Mouse (Mus musculus) hindbrain, embryonic 10.5 days (tissue): ENCODE measurements around the gene Mt2. TPM values are rescaled to one million over a fixed set of nuclear protein-coding genes. Genes with fewer than 3 reads are reported as not detected.

ENCODE experiments used
- DNase-seq: peaks from one replicate; pipeline ENCODE4 v3.0.0-alpha.2; 2017; ENCODE audit warnings: low spot score
- H3K27ac ChIP-seq: fragments of 300-500 bp; sonication (generic); 2 replicates; pipeline ENCODE4 v1.5.1; 2016; ENCODE audit warnings: mild to moderate bottlenecking, moderate library complexity
- H3K27me3 ChIP-seq: fragments of 300-500 bp; sonication (generic); 2 replicates; pipeline ENCODE4 v1.6.1; 2016; ENCODE audit warnings: mild to moderate bottlenecking; ENCODE audit not compliant: poor library complexity, insufficient read depth, severe bottlenecking
- H3K36me3 ChIP-seq: fragments of 300-500 bp; sonication (generic); 2 replicates; pipeline ENCODE4 v1.6.1; 2016; ENCODE audit warnings: mild to moderate bottlenecking, moderate library complexity
- H3K4me1 ChIP-seq: fragments of 300-500 bp; sonication (generic); replicated peaks from 2 replicates; pipeline ENCODE4 v1.6.1; 2016; ENCODE audit warnings: mild to moderate bottlenecking
- H3K4me3 ChIP-seq: fragments of 300-500 bp; sonication (generic); 2 replicates; pipeline ENCODE4 v1.5.1; 2016; ENCODE audit warnings: mild to moderate bottlenecking, moderate library complexity
- H3K9me3 ChIP-seq: fragments of 300-500 bp; sonication (generic); 2 replicates; pipeline ENCODE4 v1.6.1; 2016; ENCODE audit warnings: mild to moderate bottlenecking, moderate library complexity
- WGBS: fragments of 180-500 bp; shearing (Covaris S2); methylation state at CpG from one replicate; pipeline ENCODE4 v1.1.7; 2016; 5-methylcytosine and 5-hydroxymethylcytosine counted together
- polyA plus RNA-seq: library from polyadenylated mRNA; unstranded; fragments of >200 nt; fragmentation: Nextera tagmentation; extraction: Ambion mirVana; gene quantifications from 2 replicates; pipeline ENCODE4 v1.2.1, GENCODE M21; 2016

Mt2 gene
- polyA plus RNA-seq, 1 experiment from 2014 or later, result 48.0 TPM

DNA sequence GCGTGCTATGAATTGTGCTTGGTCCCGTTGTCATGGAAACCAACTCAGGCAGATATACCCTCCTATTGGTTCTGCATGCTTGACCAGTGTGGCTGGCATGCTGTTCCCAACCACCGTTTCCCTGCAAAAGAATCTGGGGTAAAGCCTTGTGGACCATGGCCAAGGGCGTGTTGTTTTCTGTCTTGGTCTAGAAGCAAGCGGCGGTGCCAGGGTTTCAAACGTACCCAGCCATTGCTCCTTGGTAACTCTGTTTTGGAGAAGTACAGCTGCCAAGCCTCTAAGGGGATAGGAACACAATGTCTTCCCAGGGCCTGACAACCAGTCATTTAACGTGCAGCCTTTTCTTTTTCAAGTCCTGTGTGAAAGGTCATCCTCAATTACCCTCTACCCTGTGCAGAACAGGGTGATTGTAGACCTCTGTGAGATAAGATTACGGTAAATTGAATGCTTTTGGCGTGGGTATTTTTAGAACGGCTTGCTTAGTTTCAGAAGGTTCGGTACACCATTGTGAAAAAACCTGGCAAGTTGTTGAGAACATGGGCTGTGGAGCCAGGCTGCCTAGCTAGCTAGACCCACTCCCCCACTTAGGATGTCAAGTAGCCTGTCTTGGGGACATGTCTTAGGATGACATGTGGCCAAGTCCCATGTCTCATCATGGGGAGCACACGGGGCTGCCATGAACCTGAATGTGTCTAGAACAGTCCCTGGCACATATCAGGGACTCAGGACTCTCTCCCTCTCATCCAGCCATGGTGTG, 17.0 kb downstream of the Mt2 start:
- Histone ChIP-seq H3K4me1 (peaks cover 37% of the 10 kb centered on the region), H3K9me3 (no peaks in the 10 kb centered on the region), H3K4me3 (no peak overlapping the region), H3K36me3 (no peaks in the 10 kb centered on the region), H3K27me3 (peaks cover 49% of the 10 kb centered on the region), H3K27ac (no peak overlapping the region)
- DNase-seq, result no peak
- WGBS, result 63% methylated on average over 13 of the region's 13 CpGs

DNA sequence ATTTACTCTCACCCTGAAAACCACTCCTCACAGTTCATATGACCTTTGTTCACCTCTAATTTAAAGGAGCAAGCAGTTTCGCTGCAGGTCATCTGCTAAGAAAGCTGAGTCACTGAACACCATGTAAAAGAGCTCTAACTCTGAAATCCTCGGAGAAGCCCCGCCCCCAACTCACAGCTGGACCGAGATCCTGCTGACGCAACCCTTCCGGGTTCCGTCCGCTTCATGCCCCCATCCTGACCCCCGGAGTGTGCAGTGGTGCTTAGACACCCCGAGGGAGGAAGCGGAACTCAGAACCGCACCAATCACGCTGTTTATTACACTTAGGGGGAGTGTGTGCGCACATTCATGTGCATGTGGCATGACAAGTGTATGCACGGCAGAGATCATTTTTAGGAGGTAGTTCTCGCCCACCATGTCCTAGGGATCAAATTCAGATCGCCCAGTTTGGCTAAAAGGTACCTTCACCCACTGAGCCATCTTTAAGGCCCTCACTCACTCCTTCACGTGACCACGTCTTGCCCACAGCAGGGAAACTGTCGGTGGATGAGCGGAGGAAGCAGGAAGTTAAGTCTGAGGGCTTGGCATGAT, 18.7 kb downstream of the Mt2 start:
- 21% methylated on average over 21 of the region's 21 CpGs for WGBS
- Histone ChIP-seq H3K27ac (peak overlapping the region; percentile 45; the same call in 1 of the 2 replicates), H3K36me3 (no peaks in the 10 kb centered on the region), H3K9me3 (no peaks in the 10 kb centered on the region), H3K4me1 (peaks cover 34% of the 10 kb centered on the region), H3K27me3 (peaks cover 31% of the 10 kb centered on the region), H3K4me3 (peak overlapping the region; percentile 45)
- peak; percentile 53 for DNase-seq

DNA sequence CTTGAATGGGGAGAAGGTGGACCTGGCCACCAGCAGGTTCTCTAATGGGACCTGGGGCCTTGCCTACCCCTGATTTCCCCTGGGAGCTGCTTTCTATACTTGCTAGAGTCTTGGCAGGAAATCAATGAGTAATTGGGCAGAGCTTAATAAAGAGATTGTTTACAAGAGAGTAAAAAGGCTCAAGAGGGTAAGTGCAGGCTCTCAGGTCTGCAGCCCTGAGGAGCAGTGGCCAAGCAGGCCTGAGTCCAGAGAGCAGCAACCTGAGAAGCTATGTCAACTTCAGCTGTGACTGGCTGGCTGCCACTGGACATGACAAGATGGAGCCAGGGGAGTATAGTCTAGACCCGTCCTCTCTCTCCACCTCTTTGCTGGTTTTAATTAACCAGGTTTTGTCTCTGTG, 20.5 kb downstream of the Mt2 start:
- H3K4me1 ChIP-seq, result peaks cover 17% of the 10 kb centered on the region
- no peak overlapping the region for H3K4me3 ChIP-seq
- WGBS, result 75% methylated on average over 1 of the region's 1 CpGs
- no peaks in the 10 kb centered on the region for H3K9me3 ChIP-seq
- H3K27me3 ChIP-seq, result peaks cover 14% of the 10 kb centered on the region
- H3K27ac ChIP-seq, result no peak overlapping the region
- no peak for DNase-seq
- H3K36me3 ChIP-seq, result no peaks in the 10 kb centered on the region

DNA sequence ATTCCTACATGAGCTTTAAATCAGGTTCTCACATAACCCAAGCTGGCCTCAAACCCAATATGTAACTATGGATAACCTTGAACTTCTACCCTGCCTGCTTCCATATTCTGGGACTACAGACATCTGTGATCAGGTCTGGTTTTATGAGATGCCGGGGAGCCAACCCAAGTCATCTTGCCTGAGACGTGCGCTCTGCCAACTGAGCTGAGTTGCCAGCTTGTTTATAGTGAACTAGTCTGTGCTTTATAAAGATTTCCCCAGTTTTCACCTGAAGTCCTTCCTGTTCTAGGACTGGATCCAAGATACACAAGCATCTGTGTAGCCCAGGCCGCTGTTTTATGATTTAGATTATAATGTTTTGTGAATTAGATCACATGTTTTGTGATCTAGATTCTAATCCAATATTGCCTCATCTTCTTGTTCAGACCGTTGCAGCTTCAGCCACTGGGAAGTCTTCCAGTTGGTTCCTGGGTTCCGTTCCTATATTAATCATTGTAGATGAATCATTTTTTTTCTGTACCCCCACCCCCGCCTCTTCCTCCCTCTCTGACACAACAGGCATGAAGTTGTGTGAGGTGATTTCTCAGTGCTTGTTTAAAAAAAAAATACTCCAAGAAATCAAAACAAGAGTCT, 22.2 kb downstream of the Mt2 start:
- no peak overlapping the region for H3K4me3 ChIP-seq
- no peaks in the 10 kb centered on the region for H3K36me3 ChIP-seq
- 0 out of 2 replicates have a peak, but pooled peaks cover 8% of the 10 kb centered on the region for H3K27me3 ChIP-seq
- WGBS, result 92% methylated on average over 7 of the region's 7 CpGs
- H3K9me3 ChIP-seq, result no peaks in the 10 kb centered on the region
- H3K27ac ChIP-seq, result no peak overlapping the region
- no peak for DNase-seq
- H3K4me1 ChIP-seq, result peaks cover 11% of the 10 kb centered on the region

DNA sequence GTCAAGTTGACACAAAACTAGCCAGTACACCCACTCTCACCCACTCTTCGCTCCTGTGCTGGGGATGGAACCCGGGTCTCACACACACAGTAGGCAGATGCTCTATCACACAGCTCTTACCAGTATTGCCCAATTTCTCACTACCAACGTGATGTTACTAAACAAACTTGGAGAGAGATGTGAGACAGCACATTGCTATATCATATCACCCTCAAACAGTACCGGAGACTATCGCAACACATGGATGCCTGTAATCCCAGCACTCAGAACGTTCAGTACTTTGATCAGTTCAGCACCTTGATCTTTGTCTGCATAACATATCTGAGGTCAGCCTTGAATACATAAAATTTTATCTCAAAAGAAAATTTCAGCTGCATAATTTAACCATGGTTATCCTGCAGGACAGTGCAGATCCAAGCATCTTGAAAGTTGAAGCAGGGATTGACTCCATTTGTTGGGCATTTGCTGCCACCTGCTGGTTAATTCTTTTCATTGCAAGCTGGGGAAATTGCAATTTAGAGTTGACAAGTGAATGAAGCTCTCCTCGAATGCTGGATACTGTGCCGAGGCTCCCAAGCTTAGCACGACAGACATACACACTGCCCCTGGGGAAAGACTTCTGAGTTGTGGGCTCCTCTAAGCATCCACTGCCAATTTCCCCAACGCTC, 26.9 kb downstream of the Mt2 start:
- no peak overlapping the region for H3K4me3 ChIP-seq
- H3K27ac ChIP-seq, result no peak overlapping the region
- H3K9me3 ChIP-seq, result no peaks in the 10 kb centered on the region
- H3K4me1 ChIP-seq, result no peaks in the 10 kb centered on the region; the same call in 1 of the 2 replicates
- no peaks in the 10 kb centered on the region for H3K27me3 ChIP-seq
- no peaks in the 10 kb centered on the region for H3K36me3 ChIP-seq
- WGBS, result 46% methylated on average over 10 of the region's 10 CpGs
- DNase-seq, result peak; percentile 74

DNA sequence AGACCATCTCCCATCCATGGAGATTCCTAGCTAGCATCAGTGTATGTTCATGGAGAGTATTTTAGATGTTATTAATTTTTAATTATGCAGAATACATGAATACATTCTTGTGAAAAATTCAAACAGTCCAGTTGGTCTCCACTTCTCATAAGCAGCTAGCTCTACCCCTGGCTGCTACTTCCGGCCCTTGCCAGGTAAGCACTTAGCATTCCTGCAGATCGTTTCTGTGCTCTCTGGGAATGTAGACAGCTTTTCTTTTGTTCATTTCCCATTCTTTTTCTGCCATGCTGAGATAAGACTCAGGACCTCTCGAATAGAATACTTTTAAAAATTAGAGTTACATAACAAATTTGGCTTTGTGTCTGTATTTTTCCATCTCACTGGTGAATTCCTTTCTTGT, 31.6 kb downstream of the Mt2 start:
- H3K27me3 ChIP-seq, result no peaks in the 10 kb centered on the region
- H3K36me3 ChIP-seq, result no peaks in the 10 kb centered on the region
- H3K4me3 ChIP-seq, result no peak overlapping the region
- 77% methylated on average over 3 of the region's 3 CpGs for WGBS
- no peak for DNase-seq
- no peaks in the 10 kb centered on the region; the same call in 1 of the 2 replicates for H3K4me1 ChIP-seq
- no peak overlapping the region for H3K27ac ChIP-seq
- H3K9me3 ChIP-seq, result no peaks in the 10 kb centered on the region

DNA sequence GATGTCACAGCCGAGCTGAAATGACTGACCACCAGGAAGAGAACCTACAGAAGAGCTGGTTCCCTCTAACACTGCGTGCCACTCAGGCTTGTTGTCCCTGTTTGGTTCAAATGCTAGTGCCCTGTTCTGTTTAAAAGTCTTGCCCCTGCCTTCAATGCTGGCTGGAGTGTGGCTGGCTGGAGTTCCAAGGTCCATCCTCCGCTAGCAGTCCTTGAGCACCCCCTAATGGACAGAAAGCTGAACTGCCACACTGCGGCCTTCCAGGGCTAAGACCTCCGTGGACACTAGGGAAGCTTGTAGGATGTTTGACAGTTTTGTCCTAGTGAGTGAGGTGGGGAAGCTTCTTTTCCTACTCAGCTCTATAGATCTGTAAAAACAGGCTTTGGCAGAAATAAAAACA, 33.3 kb downstream of the Mt2 start:
- no peaks in the 10 kb centered on the region for H3K36me3 ChIP-seq
- H3K27ac ChIP-seq, result no peak overlapping the region
- H3K4me3 ChIP-seq, result no peak overlapping the region
- DNase-seq, result peak; percentile 83
- H3K4me1 ChIP-seq, result no peaks in the 10 kb centered on the region; the same call in 1 of the 2 replicates
- WGBS, result 14% methylated on average over 5 of the region's 5 CpGs
- H3K9me3 ChIP-seq, result no peaks in the 10 kb centered on the region
- no peaks in the 10 kb centered on the region for H3K27me3 ChIP-seq

DNA sequence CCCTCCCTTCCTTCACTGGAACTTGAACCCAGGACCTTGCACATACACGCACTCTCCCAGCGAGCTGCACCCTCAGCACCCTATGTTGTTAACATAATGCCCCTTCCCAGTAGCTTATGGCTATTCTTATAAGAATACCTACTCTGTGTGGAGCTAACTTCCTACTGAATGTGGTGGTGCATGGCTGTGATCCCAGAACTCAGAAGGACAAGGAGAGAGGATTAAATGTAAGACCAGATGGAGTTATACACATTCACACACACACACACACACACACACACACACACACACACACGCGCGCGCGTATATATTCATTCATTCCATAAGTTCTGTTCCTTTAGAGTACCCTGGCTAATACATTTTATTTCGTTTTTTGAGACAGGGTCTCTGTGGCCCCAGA, 33.8 kb downstream of the Mt2 start:
- no peak overlapping the region for H3K27ac ChIP-seq
- no peaks in the 10 kb centered on the region for H3K36me3 ChIP-seq
- H3K4me3 ChIP-seq, result no peak overlapping the region
- no peak for DNase-seq
- 80% methylated on average over 8 of the region's 8 CpGs for WGBS
- H3K4me1 ChIP-seq, result no peaks in the 10 kb centered on the region; the same call in 1 of the 2 replicates
- H3K27me3 ChIP-seq, result no peaks in the 10 kb centered on the region
- no peaks in the 10 kb centered on the region for H3K9me3 ChIP-seq

DNA sequence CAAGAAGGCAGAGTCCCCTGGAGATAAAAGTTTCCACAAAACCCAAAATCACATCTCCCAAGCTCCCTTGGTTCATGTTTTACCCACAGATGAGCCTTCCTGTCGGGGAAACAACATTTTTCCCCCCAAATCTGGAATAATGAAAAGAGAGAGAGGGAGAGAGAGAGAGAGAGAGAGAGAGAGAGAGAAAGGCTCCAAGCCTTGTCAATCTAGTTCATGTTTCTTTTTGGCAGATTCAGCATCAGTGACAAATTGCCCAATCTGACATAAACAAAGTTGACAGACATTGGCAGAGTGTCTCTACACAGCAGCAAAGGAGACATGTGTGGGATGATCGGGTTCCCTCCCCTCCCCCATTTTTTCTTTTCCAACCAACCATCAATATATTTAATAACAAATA, 35.0 kb downstream of the Mt2 start:
- H3K36me3 ChIP-seq, result no peaks in the 10 kb centered on the region
- no peak overlapping the region for H3K27ac ChIP-seq
- no peak for DNase-seq
- no peak overlapping the region for H3K4me3 ChIP-seq
- H3K4me1 ChIP-seq, result no peaks in the 10 kb centered on the region; the same call in 1 of the 2 replicates
- no peaks in the 10 kb centered on the region for H3K27me3 ChIP-seq
- H3K9me3 ChIP-seq, result no peaks in the 10 kb centered on the region
- WGBS, result 78% methylated on average over 2 of the region's 2 CpGs

DNA sequence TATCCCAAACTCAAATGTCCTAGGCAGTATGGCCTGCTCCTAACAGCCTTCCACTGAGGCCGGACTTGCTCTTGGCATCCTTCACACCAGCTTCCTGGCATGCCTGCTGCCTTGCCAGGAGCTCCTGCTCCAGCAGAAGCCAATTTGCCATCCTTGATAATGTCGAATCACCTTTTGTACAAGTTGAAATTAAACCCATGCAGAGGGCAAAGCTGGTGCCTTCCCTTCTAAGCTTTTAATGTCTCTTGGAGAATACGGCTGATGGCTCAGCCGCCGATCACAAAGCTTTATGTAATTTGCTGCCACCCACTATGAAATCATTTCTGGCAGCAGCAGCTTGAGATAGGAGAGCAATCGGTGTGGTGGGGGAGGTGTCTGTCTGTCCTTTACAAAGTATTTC, 37.2 kb downstream of the Mt2 start:
- Histone ChIP-seq H3K27ac (no peak overlapping the region), H3K9me3 (no peaks in the 10 kb centered on the region), H3K36me3 (no peaks in the 10 kb centered on the region), H3K27me3 (no peaks in the 10 kb centered on the region), H3K4me1 (peaks cover 6% of the 10 kb centered on the region), H3K4me3 (no peak overlapping the region)
- DNase-seq, result no peak
- WGBS, result 85% methylated on average over 6 of the region's 6 CpGs

DNA sequence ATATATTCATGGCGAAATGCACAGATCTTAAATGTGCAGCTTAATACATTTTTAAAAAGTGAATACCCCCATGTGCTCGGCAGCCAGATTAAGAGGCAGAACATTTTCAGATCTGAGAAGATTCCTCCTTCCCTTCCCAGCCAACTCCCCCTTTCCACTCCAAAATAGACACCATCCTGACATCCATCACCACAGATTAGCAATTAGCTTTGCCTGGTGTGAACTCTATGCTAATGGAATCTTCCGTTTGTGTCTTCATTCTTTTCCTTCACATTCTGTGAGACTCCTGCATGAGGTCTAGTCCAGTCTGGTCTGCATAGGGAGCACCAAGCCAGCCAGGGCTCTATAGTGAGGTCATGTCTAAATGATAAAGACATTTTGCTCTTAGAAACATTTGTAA, 37.8 kb downstream of the Mt2 start:
- Histone ChIP-seq H3K36me3 (no peaks in the 10 kb centered on the region), H3K4me1 (peaks cover 12% of the 10 kb centered on the region), H3K27me3 (no peaks in the 10 kb centered on the region), H3K9me3 (no peaks in the 10 kb centered on the region), H3K4me3 (no peak overlapping the region), H3K27ac (no peak overlapping the region)
- no peak for DNase-seq
- WGBS, result 66% methylated on average over 3 of the region's 3 CpGs

DNA sequence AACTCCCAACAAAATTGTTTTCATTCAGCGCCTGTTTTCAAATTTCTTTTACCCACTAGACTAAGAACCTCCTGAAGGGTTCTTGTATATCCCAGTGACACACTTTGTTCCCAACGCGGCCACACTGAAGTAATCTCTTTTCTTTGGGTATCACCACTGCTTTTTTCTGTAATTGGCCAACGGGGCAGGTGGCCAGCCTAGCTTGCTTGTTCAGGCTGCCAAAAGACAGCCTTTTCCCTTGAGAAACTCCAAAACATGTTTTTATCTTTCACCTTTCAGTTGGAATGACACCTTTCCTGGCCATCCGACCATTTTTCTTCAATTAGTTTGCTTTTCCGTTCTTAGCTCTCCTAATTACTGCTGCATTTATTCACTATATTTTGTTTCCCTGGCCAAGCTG, 41.4 kb downstream of the Mt2 start:
- Histone ChIP-seq H3K9me3 (no peaks in the 10 kb centered on the region), H3K27ac (no peak overlapping the region), H3K4me3 (peak overlapping the region; percentile 88), H3K36me3 (no peaks in the 10 kb centered on the region), H3K4me1 (peaks cover 28% of the 10 kb centered on the region), H3K27me3 (no peaks in the 10 kb centered on the region)
- WGBS, result 73% methylated on average over 6 of the region's 6 CpGs
- no peak for DNase-seq
